In genomic region chr13:12460881-12461729, GRCm38 (mm10) we compare ENCODE assay signal across 8 mouse cellular contexts. TPM values are rescaled to one million over a fixed set of nuclear protein-coding genes. Genes with fewer than 3 reads are reported as not detected.
A peak's percentile ranks its signal among the peaks of the same experiment; 100 is the strongest.
DNase-seq lines count a peak whose midpoint lies in the region; ATAC-seq and TF ChIP-seq lines count a peak whose summit lies in the region.

No protein-coding gene starts in this region.

- DNase-seq in ES-CJ7 (ENCODE audit: low read depth, low spot score), result peak; percentile 82
- DNase-seq in heart, postnatal 10 days, result peak; percentile 97
- peak; percentile 81 for DNase-seq in large intestine, adult 2 months (ENCODE audit: low read depth, low spot score)
- peak; percentile 97 for DNase-seq in stomach, postnatal 0 days (ENCODE audit: low spot score)

- H3K36me3 ChIP-seq in forebrain, embryonic 13.5 days (ENCODE audit: poor library complexity, severe bottlenecking), result no peaks in the 10 kb centered on the region
- peaks cover 2% of the 10 kb centered on the region; the same call in 1 of the 2 replicates for H3K36me3 ChIP-seq in liver, embryonic 16.5 days (ENCODE audit: control insufficient read depth, insufficient read depth)
- H3K36me3 ChIP-seq in neural tube, embryonic 12.5 days, result peaks cover 2% of the 10 kb centered on the region; the same call in 1 of the 2 replicates
- no peaks in the 10 kb centered on the region for H3K36me3 ChIP-seq in stomach, postnatal 0 days (ENCODE audit: control insufficient read depth, insufficient read depth, low read length)

- H3K27me3 ChIP-seq in forebrain, embryonic 13.5 days, result no peaks in the 10 kb centered on the region
- H3K27me3 ChIP-seq in liver, embryonic 16.5 days (ENCODE audit: control insufficient read depth, insufficient read depth, low read depth, low read length), result no peaks in the 10 kb centered on the region
- H3K27me3 ChIP-seq in neural tube, embryonic 12.5 days (replicated peaks), result no peaks in the 10 kb centered on the region
- H3K27me3 ChIP-seq in stomach, postnatal 0 days (ENCODE audit: control insufficient read depth, insufficient read depth, low read length), result no peaks in the 10 kb centered on the region

- H3K9ac ChIP-seq in forebrain, embryonic 13.5 days, result peak overlapping the region; percentile 73
- H3K9ac ChIP-seq in liver, embryonic 16.5 days (ENCODE audit: low read depth, low read length), result peak overlapping the region; percentile 94
- H3K9ac ChIP-seq in neural tube, embryonic 12.5 days, result peak overlapping the region; percentile 78
- H3K9ac ChIP-seq in stomach, postnatal 0 days (ENCODE audit: low read length), result peak overlapping the region; percentile 89

- peak overlapping the region; percentile 66 for H3K4me3 ChIP-seq in forebrain, embryonic 13.5 days
- peak overlapping the region; percentile 94 for H3K4me3 ChIP-seq in liver, embryonic 16.5 days (ENCODE audit: low read depth, low read length)
- peak overlapping the region; percentile 69 for H3K4me3 ChIP-seq in neural tube, embryonic 12.5 days
- H3K4me3 ChIP-seq in stomach, postnatal 0 days (ENCODE audit: low read depth, low read length), result peak overlapping the region; percentile 81

- H3K4me2 ChIP-seq in forebrain, embryonic 13.5 days, result peak overlapping the region; percentile 81
- H3K4me2 ChIP-seq in liver, embryonic 16.5 days (ENCODE audit: low read depth, low read length), result peak overlapping the region; percentile 88
- H3K4me2 ChIP-seq in neural tube, embryonic 12.5 days (replicated peaks), result peak overlapping the region; percentile 66
- H3K4me2 ChIP-seq in stomach, postnatal 0 days (replicated peaks; ENCODE audit: low read depth), result peak overlapping the region; percentile 75

- H3K4me1 ChIP-seq in forebrain, embryonic 13.5 days, result peaks cover 13% of the 10 kb centered on the region
- peaks cover 8% of the 10 kb centered on the region for H3K4me1 ChIP-seq in liver, embryonic 16.5 days (ENCODE audit: control insufficient read depth, low read depth, low read length)
- H3K4me1 ChIP-seq in neural tube, embryonic 12.5 days, result no peaks in the 10 kb centered on the region
- H3K4me1 ChIP-seq in stomach, postnatal 0 days (replicated peaks; ENCODE audit: control insufficient read depth, insufficient read depth), result no peaks in the 10 kb centered on the region

- no peak for TF ChIP-seq EP300 in stomach, postnatal 0 days (optimal IDR thresholded peaks at IDR 0.05)

- H3K9me3 ChIP-seq in forebrain, embryonic 13.5 days (replicated peaks), result no peaks in the 10 kb centered on the region
- H3K9me3 ChIP-seq in liver, embryonic 16.5 days (replicated peaks; ENCODE audit: control insufficient read depth, low read length), result no peaks in the 10 kb centered on the region
- no peaks in the 10 kb centered on the region for H3K9me3 ChIP-seq in neural tube, embryonic 12.5 days
- no peaks in the 10 kb centered on the region for H3K9me3 ChIP-seq in stomach, postnatal 0 days (ENCODE audit: control insufficient read depth, low read length)

- peak; percentile 89 for ATAC-seq in cerebellum, adult (ENCODE audit: insufficient number of reproducible peaks, low FRiP score, low TSS enrichment)
- peak; percentile 96 for ATAC-seq in forebrain, embryonic 13.5 days
- ATAC-seq in liver, embryonic 16.5 days (ENCODE audit: low read depth), result peak; percentile 96
- ATAC-seq in neural tube, embryonic 12.5 days (ENCODE audit: low FRiP score, low read depth), result peak; percentile 96
- peak; percentile 98 for ATAC-seq in stomach, postnatal 0 days (ENCODE audit: low FRiP score, low TSS enrichment)

- under 1% methylated on average over 59 of the region's 59 CpGs for WGBS in forebrain, embryonic 13.5 days
- WGBS in large intestine, adult 2 months, result under 1% methylated on average over 58 of the region's 59 CpGs
- under 1% methylated on average over 59 of the region's 59 CpGs for WGBS in liver, embryonic 16.5 days (ENCODE audit: insufficient replicate concordance)
- WGBS in neural tube, embryonic 12.5 days, result 1% methylated on average over 59 of the region's 59 CpGs
- WGBS in stomach, postnatal 0 days, result under 1% methylated on average over 59 of the region's 59 CpGs

- intact Hi-C loops in heart, postnatal 10 days (cut with DNase I), result loop anchor here (5.0 kb wide), 1 partner anchor 204 kb away; the partner anchor contains the start of gene Mtr

- TF ChIP-seq CTCF in stomach, postnatal 0 days (IDR thresholded peaks at IDR 0.05; ENCODE audit: low read depth), result no peak; the same call in 1 of the 2 replicates

- H3K27ac ChIP-seq in forebrain, embryonic 13.5 days, result no peak overlapping the region
- H3K27ac ChIP-seq in liver, embryonic 16.5 days (ENCODE audit: low read length), result peak overlapping the region; percentile 85
- H3K27ac ChIP-seq in neural tube, embryonic 12.5 days, result no peak overlapping the region
- peak overlapping the region; percentile 85 for H3K27ac ChIP-seq in stomach, postnatal 0 days (replicated peaks)

RNA-seq across cellular contexts. Expression of gene Lgals8, which starts 3.6 kb away (rescaled TPM):
- polyA plus RNA-seq in forebrain, embryonic 13.5 days (2015; fragmentation: Nextera tagmentation; extraction: Ambion mirVana), result 8.0 and 10.6 TPM in 2 replicates
- total RNA-seq in heart, postnatal 10 days (2021), result 10 to 100 TPM; 37.3 to 39.0 TPM
- 29.1 and 48.6 TPM in 2 replicates for polyA plus RNA-seq in large intestine, adult 2 months (2012; rRNA removed)
- polyA plus RNA-seq in liver, embryonic 16.5 days (2015; fragmentation: Nextera tagmentation; extraction: Ambion mirVana), result 14.9 and 15.7 TPM in 2 replicates
- 18.3 and 18.6 TPM in 2 replicates for polyA plus RNA-seq in neural tube, embryonic 12.5 days (2016; fragmentation: Nextera tagmentation; extraction: Ambion mirVana)
- 24.0 and 26.1 TPM in 2 replicates for polyA plus RNA-seq in stomach, postnatal 0 days (2015; fragmentation: Nextera tagmentation; extraction: Ambion mirVana)

RNA-seq across cellular contexts. Expression of gene Edaradd, which starts 59.1 kb away (rescaled TPM):
- 1.0 and 1.3 TPM in 2 replicates for polyA plus RNA-seq in forebrain, embryonic 13.5 days (2015; fragmentation: Nextera tagmentation; extraction: Ambion mirVana)
- total RNA-seq in heart, postnatal 10 days (2021), result under 1 TPM; 0.07 to 0.20 TPM
- polyA plus RNA-seq in large intestine, adult 2 months (2012; rRNA removed), result 0.20 and 0.33 TPM in 2 replicates
- polyA plus RNA-seq in liver, embryonic 16.5 days (2015; fragmentation: Nextera tagmentation; extraction: Ambion mirVana), result 0.21 and 0.24 TPM in 2 replicates
- polyA plus RNA-seq in neural tube, embryonic 12.5 days (2016; fragmentation: Nextera tagmentation; extraction: Ambion mirVana), result 0.97 and 1.0 TPM in 2 replicates
- 2.2 and 2.4 TPM in 2 replicates for polyA plus RNA-seq in stomach, postnatal 0 days (2015; fragmentation: Nextera tagmentation; extraction: Ambion mirVana)

Comparison
In these comparisons a context has a peak if more than half of its experiments do, and no peak if none do; other contexts are left out.
1. H3K27ac ChIP-seq: peak in liver, embryonic 16.5 days (single experiment) and stomach, postnatal 0 days (single experiment); none in forebrain, embryonic 13.5 days (single experiment) and neural tube, embryonic 12.5 days (single experiment).
2. Peak in every context shown above with its lines, with median percentiles within 50 percentile points of each other: DNase-seq, ATAC-seq, H3K4me2 ChIP-seq, H3K4me3 ChIP-seq and H3K9ac ChIP-seq.